Mouse (Mus musculus): ENCODE data around the gene Swi5.
A peak's percentile ranks its signal among the peaks of the same experiment; 100 is the strongest.
"Not testable (repeated sequence)": the region's sequence is repeated elsewhere in the genome, so short reads cannot be mapped to it uniquely, and the experiment has no call there.

The Swi5 gene

GRCm38 (mm10) chr2:32311443-32312317 is 23.8 kb upstream of the Swi5 start:
- peak; percentile 45 for DNase-seq (ENCODE audit: low spot score)

GRCm38 (mm10) chr2:32310096-32310845 is 22.4 kb upstream of the Swi5 start:
- DNase-seq (ENCODE audit: low spot score), result no peak

- DNase-seq (ENCODE audit: low spot score), result no peak
Measured at GRCm38 (mm10) chr2:32308870-32309568, 21.1 kb upstream of the Swi5 start.

GRCm38 (mm10) chr2:32307941-32308760 is 20.3 kb upstream of the Swi5 start:
- peak; percentile 87 for DNase-seq (ENCODE audit: low spot score)

GRCm38 (mm10) chr2:32307247-32307798 is 19.4 kb upstream of the Swi5 start:
- no peak for DNase-seq (ENCODE audit: low spot score)

- DNase-seq (ENCODE audit: low spot score), result no peak
Measured at GRCm38 (mm10) chr2:32306176-32306575, 18.3 kb upstream of the Swi5 start.

GRCm38 (mm10) chr2:32305668-32306067 is 17.8 kb upstream of the Swi5 start:
- no peak for DNase-seq (ENCODE audit: low spot score)

GRCm38 (mm10) chr2:32304145-32304832 is 16.4 kb upstream of the Swi5 start:
- DNase-seq (ENCODE audit: low spot score), result peak; percentile 69

GRCm38 (mm10) chr2:32302952-32303351 is 15.1 kb upstream of the Swi5 start:
- no peak for DNase-seq (ENCODE audit: low spot score)

GRCm38 (mm10) chr2:32299469-32299868 is 11.6 kb upstream of the Swi5 start:
- no peak for DNase-seq (ENCODE audit: low spot score)

- DNase-seq (ENCODE audit: low spot score), result not testable (repeated sequence)
Measured at GRCm38 (mm10) chr2:32295842-32296241, 8.0 kb upstream of the Swi5 start.

GRCm38 (mm10) chr2:32295285-32295684 is 7.4 kb upstream of the Swi5 start:
- no peak for DNase-seq (ENCODE audit: low spot score)

- no peak for DNase-seq (ENCODE audit: low spot score)
Measured at GRCm38 (mm10) chr2:32294348-32294747, 6.5 kb upstream of the Swi5 start.

- peak; percentile 65 for DNase-seq (ENCODE audit: low spot score)
Measured at GRCm38 (mm10) chr2:32289578-32289977, 1.7 kb upstream of the Swi5 start.

GRCm38 (mm10) chr2:32288371-32288931 is 576 bp upstream of the Swi5 start:
- DNase-seq (ENCODE audit: low spot score), result no peak

GRCm38 (mm10) chr2:32287334-32287840 is 488 bp downstream of the Swi5 start, which contains the start of gene Golga2:
Gene Golga2, plus strand, starts transcription at chr2:32287384.
- DNase-seq (ENCODE audit: low spot score), result peak; percentile 15

GRCm38 (mm10) chr2:32283986-32284385 is 3.9 kb downstream of the Swi5 start:
- DNase-seq (ENCODE audit: low spot score), result no peak

GRCm38 (mm10) chr2:32282727-32283126 is 5.1 kb downstream of the Swi5 start:
- DNase-seq (ENCODE audit: low spot score), result peak; percentile 82

GRCm38 (mm10) chr2:32282289-32282688 is 5.6 kb downstream of the Swi5 start:
- no peak for DNase-seq (ENCODE audit: low spot score)

- no peak for DNase-seq (ENCODE audit: low spot score)
Measured at GRCm38 (mm10) chr2:32275823-32276222, 12.1 kb downstream of the Swi5 start.

Measured in retina, embryonic 14.5 days (tissue).